Mouse (Mus musculus) myocyte (in vitro differentiated cells): ENCODE measurements at regions not wholly inside any gene's neighbourhood (a gene's known extent, or its start where the extent isn't known, plus 50 kb on each side); places are given as distances from the start of the nearest gene placed in this dataset.

Source experiments
- E2F4 ChIP-seq: IDR thresholded peaks from one replicate; pipeline ENCODE4 v1.6.1; 2011; ENCODE audit warnings: mild to moderate bottlenecking, control low read depth, moderate library complexity; ENCODE audit not compliant: insufficient read depth
- MAX ChIP-seq: IDR thresholded peaks from one replicate; pipeline ENCODE4 v1.6.1; 2011; ENCODE audit warnings: low read depth, mild to moderate bottlenecking, control low read depth
- MYOG ChIP-seq, 3 experiments: IDR thresholded peaks; one replicate each; pipeline ENCODE4 v1.6.1; 2011; ENCODE audit warnings: control low read depth in 2 of 3, low read depth in 2 of 3, mild to moderate bottlenecking in 2 of 3; ENCODE audit not compliant: insufficient read length in 2 of 3, control insufficient read depth in 1 of 3, insufficient read depth in 1 of 3
- POLR2A ChIP-seq: IDR thresholded peaks from one replicate; pipeline ENCODE4 v1.6.1; 2011; ENCODE audit warnings: low read depth, mild to moderate bottlenecking, control low read depth, moderate library complexity; ENCODE audit not compliant: insufficient read length
- POLR2AphosphoS2 ChIP-seq: IDR thresholded peaks from one replicate; pipeline ENCODE4 v1.6.1; 2011; ENCODE audit warnings: low read depth, control low read depth; ENCODE audit not compliant: insufficient read length
- REST ChIP-seq: IDR thresholded peaks from one replicate; pipeline ENCODE4 v1.6.1; 2011; ENCODE audit warnings: mild to moderate bottlenecking, control low read depth, moderate library complexity; ENCODE audit not compliant: insufficient read depth, insufficient read length
- TCF12 ChIP-seq: IDR thresholded peaks from one replicate; pipeline ENCODE4 v1.6.1; 2011; ENCODE audit warnings: mild to moderate bottlenecking, control low read depth; ENCODE audit not compliant: poor library complexity, insufficient read depth, severe bottlenecking
- USF1 ChIP-seq: IDR thresholded peaks from one replicate; pipeline ENCODE4 v1.6.1; 2011; ENCODE audit warnings: low read depth, mild to moderate bottlenecking, control low read depth, moderate library complexity

DNA sequence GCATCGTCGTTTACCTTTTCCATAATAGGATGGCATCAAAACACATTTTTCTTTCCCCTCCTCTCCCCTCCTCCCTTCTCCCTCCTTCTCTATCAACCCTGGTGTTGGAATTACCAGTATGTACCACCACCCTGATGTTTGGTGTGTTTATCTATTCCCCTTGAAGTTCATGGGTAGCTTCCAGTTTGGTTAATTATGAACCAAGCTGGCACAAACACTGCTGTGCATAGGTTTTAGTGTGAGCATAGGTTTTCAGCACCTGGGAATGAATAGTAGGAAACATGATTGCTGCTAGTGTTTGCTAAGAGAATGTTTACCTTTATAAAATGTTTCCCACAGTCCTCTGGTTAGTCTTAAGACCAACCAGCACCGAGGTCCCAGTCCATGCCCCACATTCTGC is 420.1 kb downstream of the Nr2f2 start:
- TF ChIP-seq MAX (no peak), POLR2A (no peak), TCF12 (no peak), POLR2AphosphoS2 (no peak), MYOG (IDR thresholded peaks at IDR 0.05; ENCODE audit: control insufficient read depth in 1 of 3, insufficient read depth in 1 of 3, insufficient read length in 2 of 3, low read depth in 2 of 3) (no peak), REST (no peak), E2F4 (no peak), USF1 (no peak)
